Mouse (Mus musculus): ENCODE data around the gene Gm17267. TPM values are rescaled to one million over a fixed set of nuclear protein-coding genes. Genes with fewer than 3 reads are reported as not detected.

Gm17267 gene
- polyA plus RNA-seq (2014; fragmentation: Illumina TruSeq; extraction: RNeasy Lipid Tissue Mini Kit (QIAGEN cat#74804); ENCODE audit: low read depth, low replicate concordance), result not detected

GRCm38 (mm10) chrX:126017257-126017656 lies at the start of gene Gm17267:
TSS of gene Gm17267 (plus strand) at chrX:126017557.

